Mouse (Mus musculus): ENCODE measurements around the gene Tsku. TPM values are rescaled to one million over a fixed set of nuclear protein-coding genes. Genes with fewer than 3 reads are reported as not detected.
A peak's percentile ranks its signal among the peaks of the same experiment; 100 is the strongest.

Gene Tsku
- polyA plus RNA-seq, 2 experiments from 2014 or later, result not detected

DNA sequence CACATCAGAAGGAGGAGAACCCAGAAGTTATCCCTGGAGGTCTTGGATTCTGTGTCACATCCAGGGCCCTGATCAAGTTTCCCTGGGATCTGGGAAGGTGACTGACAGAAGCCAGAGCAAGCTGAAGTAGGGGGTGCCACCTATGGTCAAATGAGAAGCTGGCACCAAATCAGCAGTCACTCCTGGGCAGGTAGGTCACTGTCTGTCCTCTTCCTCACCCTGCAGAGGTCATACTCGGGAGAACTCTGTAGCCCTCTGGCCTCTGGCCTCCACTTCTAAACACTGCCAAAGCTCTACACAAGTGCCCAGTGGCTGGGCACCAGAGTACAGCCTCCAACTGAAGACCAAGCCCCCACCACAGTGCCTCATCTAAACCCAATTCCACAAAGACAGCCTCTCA lies 3.1 kb downstream of the Tsku start:
- ATAC-seq, result no peak

DNA sequence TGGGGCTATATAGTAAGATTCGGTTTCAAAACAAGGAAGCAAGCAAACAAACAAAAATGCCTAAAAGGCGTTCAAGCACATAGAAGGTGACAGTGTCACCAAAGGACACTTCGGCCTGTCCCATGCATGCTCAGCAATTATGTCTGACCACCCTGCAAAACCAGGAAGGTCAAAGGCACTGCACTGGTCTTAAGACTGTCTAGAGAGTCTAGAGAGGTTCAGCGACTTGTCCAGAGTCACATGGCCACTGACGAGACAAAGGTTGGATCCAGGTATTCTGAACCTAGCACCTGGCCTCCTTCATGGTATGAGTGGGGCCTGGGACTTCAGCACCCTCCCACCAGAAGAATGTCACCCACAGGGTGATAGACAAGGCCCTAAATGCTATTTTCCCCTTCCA lies 3.8 kb downstream of the Tsku start:
- ATAC-seq, result no peak

DNA sequence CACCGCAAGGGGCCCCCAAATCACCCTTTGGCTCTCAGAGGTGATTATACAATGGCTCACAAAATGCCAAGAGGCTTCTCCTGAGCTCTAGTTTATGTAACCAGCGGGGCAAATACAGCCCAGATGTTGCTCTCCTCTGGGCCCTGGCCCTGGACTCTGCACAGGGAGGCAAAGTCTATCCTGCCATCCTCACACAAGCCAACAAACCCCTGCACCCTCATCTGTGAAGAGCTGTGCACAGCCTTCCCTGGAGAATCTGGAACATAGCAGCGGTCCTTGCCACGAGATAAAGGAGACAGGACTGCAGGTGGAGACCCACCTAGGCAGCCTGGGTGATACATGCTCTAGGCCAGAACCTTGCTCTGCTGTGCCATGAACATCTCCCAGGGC lies 6.2 kb downstream of the Tsku start:
- ATAC-seq, result no peak

DNA sequence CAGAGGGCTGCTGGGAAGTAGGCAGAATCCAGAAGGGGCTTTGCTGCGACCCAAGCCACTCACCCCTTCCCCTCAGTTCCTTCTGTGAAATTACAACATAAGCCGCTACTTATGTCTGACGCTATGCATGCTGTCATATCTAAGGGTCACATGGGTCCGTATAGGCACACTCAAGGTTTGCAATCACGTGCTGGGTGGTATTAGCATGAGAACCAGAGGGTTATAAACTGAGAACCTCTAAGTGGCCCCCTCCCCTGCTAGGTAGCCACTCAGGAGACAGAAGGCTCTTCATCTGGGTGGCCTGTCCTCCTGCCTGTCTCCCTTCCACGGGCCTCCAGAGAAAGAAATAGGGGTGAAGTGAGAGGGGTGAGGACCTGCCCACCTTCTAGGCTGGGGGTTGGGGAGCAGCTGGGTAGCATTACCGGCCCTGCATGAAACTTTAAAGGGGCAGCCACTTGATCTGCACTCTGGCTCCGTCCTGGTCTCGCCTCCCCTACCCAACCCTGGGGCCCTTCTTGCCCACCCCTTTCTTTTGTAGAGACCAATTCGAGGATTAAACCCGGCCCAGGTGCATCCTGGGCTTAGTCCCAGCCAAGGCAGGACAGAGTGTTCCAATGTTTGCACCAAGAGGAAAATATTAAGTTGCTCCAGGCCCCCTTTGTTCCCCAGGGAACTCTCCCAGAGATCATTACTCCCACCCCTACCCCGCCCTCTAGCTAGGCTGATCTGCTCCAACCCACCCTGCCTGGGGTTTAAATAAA lies 6.8 kb downstream of the Tsku start:
- no peak for ATAC-seq

DNA sequence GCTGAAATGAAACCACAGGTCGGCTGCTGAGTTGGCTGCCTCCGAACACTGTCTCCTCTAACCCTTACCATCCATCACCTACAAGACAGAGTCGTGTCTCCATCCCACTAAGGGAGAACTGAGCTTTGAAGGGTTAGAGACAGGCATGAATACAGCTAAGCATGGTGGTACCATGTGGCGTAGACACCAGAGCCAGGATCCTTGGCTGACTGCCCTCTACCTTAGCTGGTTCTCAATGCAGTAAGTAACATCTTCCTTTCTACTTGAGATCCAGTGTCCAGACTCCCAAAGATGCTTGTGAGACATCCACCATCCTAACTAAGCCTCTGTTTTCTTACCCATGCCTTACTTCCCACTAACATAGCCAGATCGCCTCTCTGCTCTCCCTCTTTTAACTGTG lies 7.5 kb downstream of the Tsku start:
- ATAC-seq, result no peak

DNA sequence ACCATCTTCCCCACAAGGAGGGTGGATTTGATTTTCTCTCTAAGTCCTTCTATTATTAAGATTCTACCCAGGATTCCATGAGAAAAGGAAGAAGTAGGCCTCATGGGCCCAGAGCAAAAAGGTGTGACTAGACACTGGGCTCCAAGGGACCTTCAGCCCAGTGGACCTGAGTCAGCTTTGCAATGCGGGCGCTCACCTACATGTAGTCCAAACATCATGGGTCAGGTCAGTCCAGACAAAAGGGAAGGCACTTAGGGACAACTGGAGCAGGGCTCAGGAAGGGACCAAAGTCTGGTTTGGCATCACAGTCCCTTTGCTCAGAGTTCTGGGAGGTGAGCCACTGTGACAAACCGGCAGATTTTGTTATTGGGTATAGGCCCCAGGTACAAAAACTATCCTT lies 9.6 kb downstream of the Tsku start:
- no peak for ATAC-seq

DNA sequence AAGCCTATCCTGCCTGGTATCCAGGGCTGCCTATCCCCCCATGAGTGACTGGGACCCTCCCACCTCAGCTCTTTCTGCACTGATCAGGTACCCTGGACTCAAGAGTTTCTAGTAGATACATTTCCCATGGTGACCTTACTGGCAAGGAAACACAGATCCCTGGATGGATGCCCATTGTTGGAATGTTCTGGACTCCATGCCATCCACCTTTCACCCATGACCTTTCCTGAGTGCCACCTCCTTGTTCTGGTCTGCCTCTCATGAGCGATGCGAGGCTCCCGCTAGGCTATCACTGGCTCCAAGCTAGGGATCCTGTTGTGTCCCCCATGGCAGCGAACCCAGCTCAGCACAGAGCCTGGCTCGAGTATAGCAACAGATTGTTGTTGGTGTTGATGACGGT lies 11.3 kb downstream of the Tsku start:
- ATAC-seq, result no peak

DNA sequence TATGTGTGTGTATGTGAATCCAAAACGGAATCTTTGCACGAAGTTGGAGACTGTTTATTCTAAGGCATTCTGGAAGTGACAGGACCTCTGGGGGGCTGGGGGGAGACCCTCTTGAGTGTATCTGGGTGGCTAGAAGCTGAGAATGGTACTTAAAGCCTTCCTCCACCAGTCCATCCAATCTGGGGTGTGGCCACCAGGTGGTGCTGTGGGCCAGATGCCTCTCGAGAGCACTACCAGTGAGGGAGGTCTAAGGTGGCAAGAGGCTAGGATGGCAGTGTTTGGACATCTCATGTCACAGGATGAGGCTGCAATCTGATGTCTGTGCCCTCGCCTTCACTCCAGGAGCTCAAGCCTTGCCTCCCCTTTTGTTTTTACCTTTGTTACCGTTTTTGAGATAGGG lies 12.0 kb downstream of the Tsku start:
- peak; percentile 50 for ATAC-seq

DNA sequence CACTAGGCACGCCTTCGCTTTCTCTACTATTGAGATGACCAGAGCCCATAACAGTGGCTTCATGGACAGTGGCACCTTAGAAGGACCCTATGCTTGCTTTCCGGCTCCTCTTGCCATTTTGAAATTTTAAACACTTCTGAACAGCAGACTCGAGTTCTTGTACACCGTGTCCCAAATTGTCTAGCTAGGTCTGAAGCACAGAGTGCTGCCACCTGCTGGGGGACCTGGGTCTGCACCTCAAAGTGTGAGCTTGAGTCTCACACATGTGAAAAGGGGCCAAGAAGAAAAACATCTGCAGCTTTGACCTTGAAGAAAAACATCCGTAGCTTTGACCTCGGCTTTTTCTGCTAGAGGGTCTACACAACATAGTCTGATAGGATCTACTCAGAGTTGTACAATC lies 13.1 kb downstream of the Tsku start:
- peak; percentile 64 for ATAC-seq

DNA sequence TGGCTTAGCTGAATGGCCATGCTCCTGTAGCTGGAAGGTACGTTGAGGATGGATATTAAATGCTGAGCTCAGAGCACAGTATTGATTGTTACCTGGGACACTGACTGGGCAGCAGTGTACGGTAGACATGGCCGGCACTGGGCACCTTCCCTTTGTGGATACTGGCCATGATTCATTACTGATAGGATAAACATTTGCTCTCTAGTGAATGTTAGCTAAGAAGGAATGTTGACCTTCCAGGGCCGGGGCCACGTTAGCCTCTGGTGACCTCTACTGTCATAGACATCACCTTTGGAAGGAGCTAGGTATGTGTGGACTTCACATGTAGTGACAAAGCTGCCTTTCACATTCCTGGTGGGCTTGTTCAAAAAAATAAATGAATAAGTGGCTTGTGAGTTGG lies 13.7 kb downstream of the Tsku start:
- no peak for ATAC-seq

DNA sequence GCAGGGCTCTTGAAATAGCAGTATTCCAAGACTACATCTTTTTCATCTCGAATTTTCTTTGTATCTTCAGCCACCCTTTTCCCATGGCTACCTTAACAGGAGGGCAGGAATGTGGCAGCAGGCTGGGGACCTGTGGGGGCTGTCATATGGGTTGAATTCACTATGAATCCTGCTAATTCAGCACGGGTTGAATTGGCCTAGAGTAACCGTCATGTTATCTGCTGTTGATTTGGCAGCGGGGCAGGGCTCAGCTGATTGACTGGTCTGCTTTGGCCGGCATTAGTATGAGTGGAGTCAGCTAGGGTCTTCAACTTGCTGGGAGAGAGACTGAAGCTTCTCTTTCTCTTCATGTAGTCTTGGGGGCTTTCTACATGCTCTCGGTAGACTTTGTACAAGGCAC lies 16.1 kb downstream of the Tsku start:
- ATAC-seq, result no peak

DNA sequence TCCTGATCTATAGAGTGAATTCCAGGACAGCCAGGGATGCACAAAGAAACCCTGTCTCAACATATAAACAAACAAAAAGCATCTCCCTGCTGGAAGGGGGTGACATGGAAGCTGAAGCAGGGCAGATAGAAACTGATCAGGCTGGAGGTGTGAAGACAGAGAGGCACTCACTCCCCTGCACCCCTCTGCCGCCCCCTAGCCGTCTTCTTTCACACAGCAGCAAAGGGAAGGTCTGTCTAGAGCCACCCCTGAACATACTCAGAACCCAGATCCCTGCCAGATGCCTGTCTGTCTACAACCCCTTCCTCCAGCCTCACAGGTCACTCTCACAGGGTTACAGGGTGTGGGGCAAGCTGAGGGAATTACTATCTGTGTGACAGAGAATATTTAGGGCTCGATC lies 16.8 kb downstream of the Tsku start:
- peak; percentile 34 for ATAC-seq

DNA sequence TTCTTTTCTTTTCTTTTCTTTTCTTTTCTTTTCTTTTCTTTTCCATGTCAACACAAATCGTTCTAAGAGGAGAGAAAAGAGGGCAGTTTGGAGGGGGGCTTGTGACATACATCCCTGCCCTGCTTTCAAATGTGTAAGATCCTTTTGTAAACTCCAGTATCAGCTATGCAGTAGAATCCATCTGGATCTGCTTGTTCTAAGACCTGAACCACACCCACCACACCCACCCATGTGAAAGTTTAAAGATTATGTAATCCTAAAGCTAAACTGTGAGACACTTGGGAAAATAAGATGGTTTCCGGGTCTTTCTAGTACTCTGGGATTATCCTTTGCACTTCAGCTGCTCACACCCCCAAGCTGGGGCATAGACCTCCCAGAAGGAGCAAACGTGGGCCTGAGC lies 18.9 kb downstream of the Tsku start:
- ATAC-seq, result no peak

DNA sequence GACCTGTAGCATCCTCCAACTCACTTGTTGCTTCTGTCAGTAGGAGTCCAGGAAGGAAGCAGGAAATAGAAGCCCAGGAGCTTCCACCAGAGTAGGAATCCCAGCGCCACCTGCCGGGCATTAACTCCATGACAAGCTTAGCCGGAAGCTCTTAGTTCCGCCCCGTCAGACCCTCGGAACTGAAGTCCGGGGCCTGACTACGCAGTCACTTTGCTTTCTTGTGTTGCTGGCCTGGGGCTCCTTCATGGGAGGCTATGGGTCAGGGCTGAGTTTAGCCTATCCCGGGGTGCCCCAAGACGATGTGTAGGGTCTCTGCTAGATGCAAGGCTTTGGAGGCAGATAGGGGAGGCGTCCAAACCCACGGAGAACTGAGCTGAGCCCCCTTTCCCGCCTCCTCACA lies 19.7 kb downstream of the Tsku start:
- ATAC-seq, result peak; percentile 83

DNA sequence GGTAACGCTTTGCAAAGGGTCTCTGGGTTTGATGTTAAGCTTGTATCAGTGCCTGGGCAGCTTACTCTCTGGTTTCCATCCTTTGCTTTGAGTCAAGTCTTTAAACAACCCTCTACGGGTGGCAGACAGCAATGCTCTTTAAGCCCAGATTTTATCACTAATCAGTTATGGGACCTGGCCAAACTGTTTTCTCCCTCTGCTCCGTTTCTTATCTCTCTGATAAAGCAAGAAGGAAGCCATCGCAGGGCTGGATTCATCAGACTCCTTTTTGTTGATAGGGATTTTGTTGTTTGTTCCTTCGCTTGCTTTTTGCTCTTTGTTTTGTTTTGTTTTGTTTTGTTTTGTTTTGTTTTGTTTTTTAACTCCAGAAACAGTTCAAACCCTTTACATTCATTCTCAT lies 20.8 kb downstream of the Tsku start:
- ATAC-seq, result no peak

DNA sequence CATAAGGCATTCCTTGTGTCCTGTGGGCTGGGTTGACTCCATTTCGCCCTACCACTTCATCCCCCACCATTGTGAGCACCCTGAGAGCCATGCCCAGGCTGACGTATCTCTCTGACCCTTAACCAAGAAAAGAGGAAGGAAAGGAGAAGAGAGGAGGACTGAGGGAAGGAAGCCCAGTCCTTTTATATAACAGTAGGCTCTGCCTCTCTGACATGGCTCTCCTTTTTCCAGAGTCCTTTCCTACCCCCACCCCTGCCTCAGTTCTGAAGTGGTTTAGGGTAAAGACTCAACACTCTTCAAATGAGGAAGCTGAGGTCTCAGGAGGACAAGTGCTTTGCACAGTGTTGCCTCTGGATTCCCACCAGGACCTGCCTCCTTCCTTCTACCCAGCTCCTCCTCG lies 27.1 kb downstream of the Tsku start:
- no peak for ATAC-seq

DNA sequence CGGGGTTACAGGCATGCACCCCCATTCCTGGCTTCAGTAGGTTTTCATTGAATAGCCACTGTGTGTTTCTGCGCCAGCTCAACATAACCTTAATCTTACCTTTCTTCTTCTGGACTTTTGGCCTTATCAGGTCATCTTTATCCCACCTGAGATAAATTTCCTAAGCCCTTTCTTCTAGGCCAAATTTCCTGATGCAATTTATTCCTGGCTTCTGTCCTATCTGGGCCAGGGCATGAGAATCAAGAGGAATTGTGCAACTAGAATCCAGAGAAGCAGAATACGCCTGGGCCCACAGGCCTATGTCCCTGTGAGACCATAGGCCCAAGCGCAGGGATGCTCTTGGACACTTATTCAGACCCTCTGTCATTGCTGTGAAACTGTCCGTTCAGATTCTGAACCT lies 27.6 kb downstream of the Tsku start:
- ATAC-seq, result no peak

DNA sequence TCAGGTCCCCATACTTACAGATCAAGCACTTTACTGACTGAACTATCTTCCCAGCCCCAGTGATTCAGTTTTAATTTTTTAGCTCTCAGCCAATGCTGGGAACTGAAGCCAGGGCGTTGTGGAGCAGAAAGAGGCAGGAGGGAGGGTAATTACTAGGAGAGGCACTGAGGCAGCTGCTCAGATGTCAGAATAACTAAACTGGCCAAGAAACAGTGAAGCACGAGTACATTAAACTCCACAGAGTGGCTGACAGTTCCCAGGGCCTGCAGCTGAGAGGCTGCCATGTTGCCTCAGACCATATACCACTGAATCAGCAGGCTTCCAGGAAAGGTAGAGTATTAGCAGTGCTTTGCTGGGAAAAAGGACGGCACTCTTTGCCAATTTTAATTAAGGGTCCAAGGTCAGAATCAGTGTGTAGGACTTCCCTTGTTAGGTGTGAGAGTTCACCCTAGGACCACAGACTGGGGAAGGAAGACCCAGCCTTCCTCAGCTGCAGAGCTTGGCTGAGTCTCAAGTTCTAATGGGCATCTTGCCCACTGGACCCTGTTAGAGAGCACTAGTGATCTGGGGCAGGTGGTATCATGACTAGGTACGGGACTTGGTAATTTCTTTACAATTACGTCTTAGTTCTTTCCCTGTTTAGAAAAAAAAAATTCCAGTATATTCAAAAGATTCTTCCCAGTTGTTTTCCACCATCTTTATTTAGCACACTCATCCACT lies 28.3 kb downstream of the Tsku start:
- ATAC-seq, result no peak

DNA sequence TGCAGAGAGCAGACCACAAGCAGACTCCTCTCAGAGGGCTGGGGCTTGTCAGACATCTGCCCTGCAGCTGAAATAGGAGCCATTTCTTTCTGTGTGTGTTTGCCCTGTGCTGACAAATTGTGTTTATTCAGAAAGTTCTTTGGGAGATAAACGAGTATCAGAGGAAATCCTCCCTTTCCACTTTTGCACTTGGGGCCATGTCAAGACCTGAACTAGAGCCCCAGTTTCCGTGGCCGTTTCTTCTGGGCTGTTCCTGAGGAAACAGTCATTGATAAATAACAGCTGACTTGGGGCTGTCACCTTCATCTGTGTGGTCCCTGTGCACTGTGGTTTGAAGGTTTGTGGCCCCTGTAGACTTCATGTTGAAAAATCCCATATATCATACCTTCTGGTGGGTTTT lies 29.2 kb downstream of the Tsku start:
- ATAC-seq, result no peak

DNA sequence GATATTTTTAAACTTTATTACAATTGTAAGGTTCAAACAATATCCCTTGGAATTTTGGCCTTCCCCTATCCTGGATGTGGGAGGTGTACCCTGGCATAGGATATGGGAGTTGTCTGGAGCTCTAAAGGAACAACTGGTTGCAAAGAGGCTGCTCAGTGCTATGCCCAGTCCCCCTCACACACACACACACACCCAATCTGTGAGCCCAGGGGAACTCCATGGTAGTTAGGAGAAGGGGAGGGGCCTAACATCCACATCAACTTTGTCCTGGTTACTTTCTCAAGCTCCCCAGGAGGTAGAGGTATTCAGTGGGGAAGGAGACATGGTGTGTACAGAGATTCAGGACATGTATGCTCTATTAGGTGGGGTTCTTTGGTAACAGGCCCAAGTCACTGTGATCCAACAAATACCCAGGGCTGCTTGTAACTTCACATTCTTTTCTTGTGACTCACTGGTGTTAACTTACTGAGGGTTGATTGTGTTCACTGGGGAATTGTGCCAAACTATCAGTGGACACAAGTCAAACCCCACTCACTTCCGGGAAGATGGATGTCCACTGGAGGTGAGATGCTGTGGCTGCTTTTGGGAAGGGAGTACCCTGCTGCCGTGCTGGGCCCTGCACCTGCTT lies 30.6 kb downstream of the Tsku start:
- no peak for ATAC-seq

DNA sequence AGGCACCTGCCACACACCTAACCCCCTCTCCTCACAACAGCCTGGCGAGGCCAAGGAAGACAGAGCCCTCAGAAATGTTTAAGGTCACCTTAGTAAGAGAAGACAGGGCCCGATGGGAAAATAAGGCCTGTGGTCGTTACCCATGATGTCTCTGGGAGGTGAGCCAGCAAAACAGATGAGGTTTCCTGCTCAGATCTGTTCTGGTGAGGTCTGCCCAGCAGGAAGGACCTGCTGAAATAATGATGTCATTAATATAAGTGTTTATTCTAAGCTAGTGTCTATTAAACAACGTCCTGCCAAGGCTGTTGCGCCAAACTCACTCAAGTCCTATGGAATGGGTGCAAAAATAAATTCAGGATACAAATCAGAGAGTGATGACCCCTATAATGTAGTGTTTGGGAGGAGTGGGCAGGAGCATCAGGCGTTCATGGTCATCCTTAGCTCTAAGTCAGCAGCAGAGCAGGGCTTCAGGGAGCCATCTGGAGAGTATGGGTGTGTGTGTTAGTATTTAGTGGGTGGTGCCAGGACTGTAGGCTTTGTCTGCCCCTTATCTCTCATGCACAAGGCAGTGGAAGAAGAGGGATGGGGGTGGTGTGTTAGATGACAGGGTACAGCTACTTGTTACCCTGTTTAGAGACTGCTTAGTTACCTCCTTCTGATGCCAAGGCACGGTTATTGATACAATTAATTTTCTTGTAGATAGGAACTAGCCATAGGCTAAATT lies 31.3 kb downstream of the Tsku start:
- no peak for ATAC-seq

DNA sequence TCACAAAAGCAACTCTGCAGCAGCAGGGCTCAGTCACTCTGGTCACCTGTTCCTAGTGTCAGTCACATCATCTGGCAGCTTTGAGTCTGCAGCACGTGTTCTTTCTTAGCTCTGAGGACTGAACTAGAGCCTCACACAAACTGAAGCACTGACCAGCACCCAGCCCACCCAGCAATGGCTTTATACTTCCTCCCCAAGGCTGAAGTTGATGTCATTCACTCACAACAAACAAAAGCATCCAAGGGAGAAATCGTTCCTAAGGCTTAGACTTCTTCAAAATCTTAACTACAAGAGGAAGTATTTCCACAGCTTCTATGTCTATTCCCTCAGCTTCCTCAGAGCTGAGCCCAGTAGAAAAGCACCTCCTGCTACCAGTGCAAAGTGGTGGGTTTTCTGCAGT lies 32.8 kb downstream of the Tsku start:
- no peak for ATAC-seq

DNA sequence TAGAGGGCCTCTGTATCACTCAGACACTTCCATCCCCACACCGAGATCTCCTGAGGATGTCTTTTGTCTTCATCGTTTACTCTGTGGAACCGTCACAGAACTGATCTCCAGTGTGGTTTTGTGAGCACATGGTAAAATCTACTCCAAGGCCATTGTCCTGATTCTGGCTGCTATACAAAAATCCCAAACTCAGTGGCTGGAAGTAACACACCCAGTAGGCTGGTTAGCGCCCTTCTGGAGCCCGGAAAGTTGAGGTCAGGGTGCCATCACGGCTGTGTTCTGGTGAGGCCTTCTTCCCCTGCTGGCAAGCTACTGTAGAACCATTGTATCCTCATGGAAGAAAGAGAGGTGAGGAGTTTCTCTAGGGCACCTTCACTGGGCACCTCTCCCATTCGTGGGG lies 35.1 kb downstream of the Tsku start:
- no peak for ATAC-seq

DNA sequence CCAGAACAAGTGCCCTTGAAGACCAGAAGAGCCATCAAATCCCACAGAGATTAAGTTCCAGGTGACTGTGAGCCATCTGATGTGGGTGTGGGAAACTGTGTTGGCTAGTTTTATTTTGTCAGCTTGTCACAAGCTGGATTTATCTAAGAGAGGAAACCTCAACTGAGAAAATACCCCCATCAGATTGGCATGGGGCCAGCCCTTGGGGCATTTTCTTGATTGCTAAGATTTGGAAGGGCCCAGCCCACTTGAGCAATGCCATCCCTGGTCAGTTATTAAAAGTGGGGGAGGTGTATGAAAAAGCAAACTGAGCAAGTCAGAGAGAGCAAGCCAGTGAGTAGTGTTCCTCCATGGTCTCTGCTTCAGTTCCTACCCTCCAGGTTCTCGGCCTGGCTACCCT lies 36.9 kb downstream of the Tsku start:
- no peak for ATAC-seq
